Comparison of ENCODE assay signal across 10 mouse cellular contexts in the genomic region with DNA sequence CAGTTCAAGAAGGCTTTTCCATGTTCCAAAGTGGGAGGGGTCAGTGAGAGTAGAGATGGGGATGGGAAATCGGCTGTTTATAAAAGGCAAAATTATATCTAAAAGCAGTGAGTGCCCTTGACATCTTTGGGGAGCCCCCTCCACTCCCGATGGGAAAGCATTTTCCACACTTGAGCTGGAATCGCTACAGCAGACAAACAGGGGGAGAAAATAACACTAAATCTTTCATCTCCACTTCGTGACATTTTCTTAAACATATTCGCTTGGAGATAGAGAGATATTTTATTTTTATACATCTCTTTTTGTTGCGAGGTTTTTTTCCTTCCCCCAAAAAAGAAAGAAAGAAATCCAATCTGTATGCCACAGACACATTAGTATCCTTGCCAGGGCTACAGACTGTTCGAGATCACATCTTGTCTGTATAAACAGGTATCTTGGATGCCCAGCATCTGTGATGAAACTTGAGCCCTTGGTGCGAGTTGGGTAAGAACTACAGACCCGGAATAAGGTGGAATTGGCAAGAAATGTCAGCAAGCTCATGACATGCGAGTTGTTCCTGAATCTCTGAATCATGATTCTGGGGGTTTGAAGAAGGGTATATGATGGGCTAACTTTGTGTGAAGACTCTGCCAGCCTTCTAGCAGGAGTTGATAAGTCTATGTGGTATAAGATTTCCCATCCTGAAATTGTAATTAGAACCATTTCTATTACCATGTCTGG.
"Had no signal": no experiment of that assay in that cellular context is flagged by ENCODE, and none has a peak within 500 bp of the region (broad histone marks: within the 10 kb centered on the region; RNA-seq: fewer than 3 reads in every experiment).

No protein-coding gene starts in this region.

- H3K4me1 ChIP-seq: limb, embryonic 13.5 days; midbrain, embryonic 15.5 days; neural tube, embryonic 12.5 days had no signal

- DNase-seq: kidney, adult 8-10 months; kidney, postnatal 36 days; lung, adult 18-20 months; thymus, adult 18-20 months; thymus, postnatal 14 days had no signal

- H3K27ac ChIP-seq: limb, embryonic 13.5 days; liver, embryonic 14.5 days; midbrain, embryonic 15.5 days; neural tube, embryonic 12.5 days; stomach, postnatal 0 days had no signal

- H3K4me3 ChIP-seq: limb, embryonic 13.5 days; midbrain, embryonic 15.5 days; neural tube, embryonic 12.5 days had no signal
